Mouse (Mus musculus): Measurements from ENCODE around the gene Myom3.

GRCm38 (mm10) chr4:135727817-135728216 is 31.7 kb upstream of the Myom3 start, which contains the start of gene Il22ra1:
- TF ChIP-seq CTCF (IDR thresholded peaks at IDR 0.05; ENCODE audit: control insufficient read depth, insufficient read depth, insufficient read length) (no peak), FOSL1 (IDR thresholded peaks at IDR 0.05; ENCODE audit: insufficient read depth, low read length, poor library complexity, severe bottlenecking) (no peak), CEBPB (IDR thresholded peaks at IDR 0.05; ENCODE audit: low read depth) (no peak), MAX (IDR thresholded peaks at IDR 0.05) (no peak), MYOG (IDR thresholded peaks at IDR 0.05; ENCODE audit: control insufficient read depth, extremely low read depth, insufficient read length) (no peak)

All from C2C12 (cell line).